Mouse (Mus musculus): Measurements from ENCODE around the gene Krt7. TPM values are rescaled to one million over a fixed set of nuclear protein-coding genes. Genes with fewer than 3 reads are reported as not detected.
A peak's percentile ranks its signal among the peaks of the same experiment; 100 is the strongest.

Krt7 gene
- polyA plus RNA-seq, 1 experiment from 2014 or later = 156 TPM

DNA sequence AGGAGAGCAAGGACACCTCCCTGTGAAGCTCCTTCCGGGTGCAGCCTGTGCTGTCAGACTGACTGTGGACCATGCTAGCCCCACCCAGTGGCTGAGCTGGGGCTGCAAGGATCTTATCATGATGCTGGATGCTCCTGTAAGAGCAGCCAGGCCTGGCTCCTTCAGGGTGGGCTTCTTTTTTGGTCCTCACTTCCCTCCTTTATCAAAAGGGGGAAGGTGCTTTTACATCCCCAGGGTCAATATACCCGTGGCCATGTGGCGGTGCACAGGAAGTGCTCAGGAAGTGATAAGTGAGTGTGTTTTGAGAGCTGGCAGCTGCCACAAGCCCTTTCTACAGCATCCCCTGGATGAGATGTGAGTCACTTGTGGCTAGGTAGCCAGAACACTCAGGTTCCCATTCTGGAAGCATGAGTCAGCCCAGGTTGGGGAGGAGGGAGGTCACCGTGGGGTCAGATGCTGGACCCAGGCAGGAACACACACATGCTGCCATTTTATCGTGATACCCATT lies 22.8 kb upstream of the Krt7 start:
- no peak overlapping the region for H3K27ac ChIP-seq (ENCODE audit: low read length)
- H3K27me3 ChIP-seq (replicated peaks; ENCODE audit: control insufficient read depth, insufficient read depth, low read length) = no peaks in the 10 kb centered on the region
- WGBS = 39% methylated on average over 5 of the region's 5 CpGs
- no peak overlapping the region for H3K4me2 ChIP-seq (ENCODE audit: low read depth, low read length)
- ATAC-seq = peak; percentile 72
- no peaks in the 10 kb centered on the region for H3K36me3 ChIP-seq (ENCODE audit: control insufficient read depth, insufficient read depth, low read length)
- no peaks in the 10 kb centered on the region for H3K9me3 ChIP-seq (ENCODE audit: control insufficient read depth, low read length)
- no peak overlapping the region for H3K9ac ChIP-seq (ENCODE audit: low read depth, low read length)
- H3K4me3 ChIP-seq (ENCODE audit: low read length) = no peak overlapping the region
- H3K4me1 ChIP-seq (ENCODE audit: control insufficient read depth, insufficient read depth, low read length) = peaks cover 5% of the 10 kb centered on the region; the same call in 1 of the 2 replicates

DNA sequence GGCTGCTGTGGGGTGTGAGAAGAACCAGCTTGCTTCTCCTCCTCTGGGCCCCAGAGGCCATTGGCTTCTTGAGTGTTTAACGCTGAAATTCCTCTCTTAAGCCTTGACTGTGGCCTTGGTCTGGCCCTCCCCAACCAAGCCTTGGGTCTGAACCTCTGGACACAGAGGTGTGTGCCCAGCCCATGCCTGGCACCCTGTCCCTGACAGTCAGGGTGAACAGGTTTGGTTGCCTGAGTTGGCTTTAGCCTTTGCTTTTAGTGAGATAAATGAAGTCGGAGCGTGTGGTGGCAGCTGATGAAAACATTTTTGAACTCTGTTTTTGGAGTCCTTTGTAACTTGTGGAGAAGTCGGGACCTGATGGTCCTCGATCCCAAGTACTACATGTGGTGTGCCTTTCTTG lies 20.6 kb upstream of the Krt7 start:
- no peak overlapping the region for H3K4me3 ChIP-seq (ENCODE audit: low read length)
- H3K9me3 ChIP-seq (ENCODE audit: control insufficient read depth, low read length) = no peaks in the 10 kb centered on the region
- 90% methylated on average over 5 of the region's 5 CpGs for WGBS
- H3K36me3 ChIP-seq (ENCODE audit: control insufficient read depth, insufficient read depth, low read length) = no peaks in the 10 kb centered on the region
- H3K9ac ChIP-seq (ENCODE audit: low read depth, low read length) = no peak overlapping the region
- H3K4me2 ChIP-seq (ENCODE audit: low read depth, low read length) = no peak overlapping the region
- no peak overlapping the region for H3K27ac ChIP-seq (ENCODE audit: low read length)
- no peaks in the 10 kb centered on the region for H3K27me3 ChIP-seq (replicated peaks; ENCODE audit: control insufficient read depth, insufficient read depth, low read length)
- peaks cover 5% of the 10 kb centered on the region; the same call in 1 of the 2 replicates for H3K4me1 ChIP-seq (ENCODE audit: control insufficient read depth, insufficient read depth, low read length)
- ATAC-seq = no peak

DNA sequence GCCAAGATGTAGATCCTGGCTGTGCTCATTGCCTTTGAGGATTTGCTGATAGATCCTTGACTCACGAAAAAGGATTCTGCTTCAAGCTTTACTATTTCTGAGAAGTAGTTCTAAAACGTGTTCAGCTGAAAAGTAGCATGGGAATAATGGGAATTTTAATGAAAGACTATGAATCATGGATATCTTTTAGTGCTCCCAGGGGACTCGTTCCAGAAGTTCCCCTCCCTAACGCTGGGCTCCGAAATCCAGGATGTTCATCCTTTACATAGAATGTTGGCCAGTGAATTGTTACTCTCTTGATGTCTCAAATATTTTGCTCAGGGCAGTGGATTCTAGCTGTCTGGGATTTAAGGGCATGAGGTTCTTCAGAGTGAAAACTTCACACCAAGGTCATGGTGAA lies 18.6 kb upstream of the Krt7 start:
- H3K4me2 ChIP-seq (ENCODE audit: low read depth, low read length) = no peak overlapping the region
- no peak for ATAC-seq
- peaks cover 5% of the 10 kb centered on the region; the same call in 1 of the 2 replicates for H3K4me1 ChIP-seq (ENCODE audit: control insufficient read depth, insufficient read depth, low read length)
- H3K9me3 ChIP-seq (ENCODE audit: control insufficient read depth, low read length) = no peaks in the 10 kb centered on the region
- 79% methylated on average over 5 of the region's 5 CpGs for WGBS
- H3K36me3 ChIP-seq (ENCODE audit: control insufficient read depth, insufficient read depth, low read length) = no peaks in the 10 kb centered on the region
- H3K4me3 ChIP-seq (ENCODE audit: low read length) = no peak overlapping the region
- H3K27me3 ChIP-seq (replicated peaks; ENCODE audit: control insufficient read depth, insufficient read depth, low read length) = no peaks in the 10 kb centered on the region
- H3K9ac ChIP-seq (ENCODE audit: low read depth, low read length) = no peak overlapping the region
- no peak overlapping the region for H3K27ac ChIP-seq (ENCODE audit: low read length)

DNA sequence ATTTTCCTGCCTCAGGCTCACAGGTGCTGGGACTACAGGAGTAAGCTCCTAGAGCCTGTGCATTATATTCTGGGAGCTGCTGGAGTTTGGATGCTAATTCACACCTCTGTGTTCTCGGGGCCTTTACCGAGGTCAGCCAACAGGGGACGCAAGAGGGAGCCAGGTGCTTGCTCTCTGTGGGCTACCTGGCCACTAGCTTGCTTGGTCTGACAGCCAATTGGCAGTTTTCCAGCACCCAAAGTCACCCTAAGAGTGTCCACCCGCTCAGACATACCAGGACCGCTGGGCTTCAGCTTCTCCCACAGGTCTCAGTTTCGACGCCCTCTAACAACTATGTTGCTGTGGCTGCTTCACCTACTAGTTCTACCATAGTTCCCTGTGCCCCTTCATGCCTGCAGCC lies 15.9 kb upstream of the Krt7 start:
- 62% methylated on average over 7 of the region's 7 CpGs for WGBS
- no peak for ATAC-seq

DNA sequence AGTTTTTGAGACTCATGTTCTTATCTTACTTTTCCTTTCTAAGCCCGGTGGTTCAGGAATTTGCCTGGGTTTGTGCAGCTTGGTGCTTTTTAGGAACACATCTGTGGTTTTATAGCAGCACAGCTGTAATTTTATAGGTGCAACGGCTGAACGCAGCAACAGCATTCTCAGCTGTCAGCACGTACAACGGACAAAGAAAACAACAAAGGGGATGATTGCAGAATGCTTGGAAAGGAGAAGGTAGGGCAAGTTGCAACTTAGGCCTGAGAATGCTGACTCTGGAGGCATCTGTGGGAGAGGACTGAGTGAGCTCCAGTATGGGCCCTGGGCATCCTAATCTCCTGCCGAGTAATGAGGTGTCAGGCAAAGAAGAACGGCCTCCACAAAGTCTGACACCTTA lies 14.4 kb upstream of the Krt7 start:
- H3K4me3 ChIP-seq (ENCODE audit: low read length) = no peak overlapping the region
- no peaks in the 10 kb centered on the region for H3K9me3 ChIP-seq (ENCODE audit: control insufficient read depth, low read length)
- no peaks in the 10 kb centered on the region for H3K36me3 ChIP-seq (ENCODE audit: control insufficient read depth, insufficient read depth, low read length)
- 65% methylated on average over 7 of the region's 7 CpGs for WGBS
- no peak overlapping the region for H3K27ac ChIP-seq (ENCODE audit: low read length)
- no peaks in the 10 kb centered on the region for H3K4me1 ChIP-seq (ENCODE audit: control insufficient read depth, insufficient read depth, low read length)
- no peak overlapping the region for H3K9ac ChIP-seq (ENCODE audit: low read depth, low read length)
- no peak overlapping the region for H3K4me2 ChIP-seq (ENCODE audit: low read depth, low read length)
- no peaks in the 10 kb centered on the region for H3K27me3 ChIP-seq (replicated peaks; ENCODE audit: control insufficient read depth, insufficient read depth, low read length)
- ATAC-seq = no peak

More for the DNA sequence above, 15.9 kb upstream of the Krt7 start:
- H3K4me1 ChIP-seq (ENCODE audit: control insufficient read depth, insufficient read depth, low read length) = no peaks in the 10 kb centered on the region
- no peaks in the 10 kb centered on the region for H3K9me3 ChIP-seq (ENCODE audit: control insufficient read depth, low read length)
- H3K27me3 ChIP-seq (replicated peaks; ENCODE audit: control insufficient read depth, insufficient read depth, low read length) = no peaks in the 10 kb centered on the region
- no peak overlapping the region for H3K27ac ChIP-seq (ENCODE audit: low read length)
- no peaks in the 10 kb centered on the region for H3K36me3 ChIP-seq (ENCODE audit: control insufficient read depth, insufficient read depth, low read length)
- no peak overlapping the region for H3K4me2 ChIP-seq (ENCODE audit: low read depth, low read length)
- H3K4me3 ChIP-seq (ENCODE audit: low read length) = no peak overlapping the region
- no peak overlapping the region for H3K9ac ChIP-seq (ENCODE audit: low read depth, low read length)

DNA sequence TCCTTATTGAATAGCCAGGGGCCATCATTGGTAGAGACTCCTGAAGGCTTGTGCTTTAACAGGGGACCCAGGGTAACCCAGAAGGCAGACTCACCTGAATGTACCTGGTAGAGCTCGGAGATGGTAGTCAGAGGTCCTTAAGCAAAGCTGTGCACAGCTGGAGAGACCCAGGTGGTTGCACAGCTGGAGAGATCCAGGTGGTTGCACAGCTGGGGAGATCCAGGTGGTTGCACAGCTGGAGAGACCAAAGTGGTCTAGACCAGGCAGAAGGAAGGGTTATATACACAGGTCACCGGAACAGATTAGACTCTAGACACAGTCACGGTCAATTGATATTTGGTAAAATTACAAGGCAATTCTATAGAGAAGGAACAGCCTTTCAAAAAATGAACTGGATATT lies 13.9 kb upstream of the Krt7 start:
- no peak overlapping the region for H3K4me2 ChIP-seq (ENCODE audit: low read depth, low read length)
- H3K27ac ChIP-seq (ENCODE audit: low read length) = no peak overlapping the region
- no peaks in the 10 kb centered on the region for H3K9me3 ChIP-seq (ENCODE audit: control insufficient read depth, low read length)
- 80% methylated on average over 3 of the region's 3 CpGs for WGBS
- H3K9ac ChIP-seq (ENCODE audit: low read depth, low read length) = no peak overlapping the region
- no peaks in the 10 kb centered on the region for H3K36me3 ChIP-seq (ENCODE audit: control insufficient read depth, insufficient read depth, low read length)
- H3K4me1 ChIP-seq (ENCODE audit: control insufficient read depth, insufficient read depth, low read length) = no peaks in the 10 kb centered on the region
- no peak for ATAC-seq
- H3K4me3 ChIP-seq (ENCODE audit: low read length) = no peak overlapping the region
- H3K27me3 ChIP-seq (replicated peaks; ENCODE audit: control insufficient read depth, insufficient read depth, low read length) = no peaks in the 10 kb centered on the region

DNA sequence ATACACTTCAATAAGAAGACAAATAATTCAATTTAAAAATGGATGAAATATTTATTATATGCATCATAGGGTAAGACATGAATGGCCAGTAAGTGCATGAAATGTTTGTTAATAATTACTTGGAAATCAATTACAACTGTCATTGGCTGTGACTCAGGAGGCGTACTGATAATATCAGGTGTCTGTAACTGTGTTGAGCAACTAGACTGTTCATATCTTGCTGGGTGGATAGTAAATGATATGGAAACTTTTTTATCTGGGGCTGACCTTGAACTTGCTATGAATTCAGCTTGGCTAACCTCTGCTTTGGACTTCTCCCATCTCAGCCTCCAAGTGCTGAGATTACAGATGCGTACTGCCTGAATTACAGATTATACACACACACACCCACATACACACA lies 13.2 kb upstream of the Krt7 start:
- 65% methylated on average over 2 of the region's 2 CpGs for WGBS
- H3K9ac ChIP-seq (ENCODE audit: low read depth, low read length) = no peak overlapping the region
- no peak overlapping the region for H3K4me2 ChIP-seq (ENCODE audit: low read depth, low read length)
- no peak overlapping the region for H3K27ac ChIP-seq (ENCODE audit: low read length)
- H3K36me3 ChIP-seq (ENCODE audit: control insufficient read depth, insufficient read depth, low read length) = no peaks in the 10 kb centered on the region
- no peaks in the 10 kb centered on the region for H3K27me3 ChIP-seq (replicated peaks; ENCODE audit: control insufficient read depth, insufficient read depth, low read length)
- H3K4me1 ChIP-seq (ENCODE audit: control insufficient read depth, insufficient read depth, low read length) = no peaks in the 10 kb centered on the region
- H3K9me3 ChIP-seq (ENCODE audit: control insufficient read depth, low read length) = no peaks in the 10 kb centered on the region
- H3K4me3 ChIP-seq (ENCODE audit: low read length) = no peak overlapping the region
- peak; percentile 81 for ATAC-seq

DNA sequence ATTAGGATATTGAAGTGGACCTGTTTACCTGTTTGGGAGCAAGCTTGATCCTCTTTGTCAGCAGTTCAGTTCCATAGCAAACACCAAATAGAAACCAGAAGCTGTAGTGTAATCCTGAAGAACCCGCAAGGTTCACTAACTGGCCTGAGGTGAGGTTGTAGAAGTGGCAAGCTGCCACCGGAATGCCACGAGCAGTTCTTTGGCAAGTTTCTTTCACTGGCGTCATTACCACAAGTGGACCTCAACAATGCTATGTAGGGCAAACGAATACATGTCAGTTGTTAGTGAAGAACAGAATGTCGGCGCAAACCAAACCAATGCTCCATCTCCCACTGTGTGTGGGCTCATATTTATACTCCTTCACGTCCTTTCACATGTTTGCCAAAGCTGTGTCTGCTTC lies 12.6 kb upstream of the Krt7 start:
- Histone ChIP-seq H3K27me3 (replicated peaks; ENCODE audit: control insufficient read depth, insufficient read depth, low read length) (no peaks in the 10 kb centered on the region), H3K4me3 (ENCODE audit: low read length) (no peak overlapping the region), H3K4me2 (ENCODE audit: low read depth, low read length) (no peak overlapping the region), H3K36me3 (ENCODE audit: control insufficient read depth, insufficient read depth, low read length) (no peaks in the 10 kb centered on the region), H3K27ac (ENCODE audit: low read length) (no peak overlapping the region), H3K9me3 (ENCODE audit: control insufficient read depth, low read length) (no peaks in the 10 kb centered on the region), H3K4me1 (ENCODE audit: control insufficient read depth, insufficient read depth, low read length) (no peaks in the 10 kb centered on the region), H3K9ac (ENCODE audit: low read depth, low read length) (no peak overlapping the region)
- no peak for ATAC-seq
- 80% methylated on average over 8 of the region's 8 CpGs for WGBS

DNA sequence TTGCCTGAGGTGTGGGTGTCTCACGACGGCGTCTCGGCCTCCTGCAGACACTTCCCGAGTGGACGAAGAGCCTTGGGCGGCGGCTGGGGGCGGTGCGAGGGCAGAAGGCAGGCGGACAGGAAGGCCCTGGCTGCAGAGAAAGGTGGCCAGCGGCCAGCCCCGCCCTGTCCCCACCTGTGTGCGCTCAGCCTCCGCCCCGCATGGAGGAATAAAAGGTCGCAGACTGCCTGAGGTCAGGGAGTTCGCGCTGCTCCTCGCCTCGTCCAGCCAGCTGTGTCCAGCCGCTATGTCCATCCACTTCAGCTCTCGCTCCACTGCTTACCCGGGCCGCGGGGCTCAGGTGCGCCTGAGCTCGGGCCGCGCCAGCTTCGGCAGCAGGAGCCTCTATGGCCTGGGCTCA lies 1.3 kb downstream of the Krt7 start:
- WGBS = 14% methylated on average over 31 of the region's 31 CpGs
- Histone ChIP-seq H3K4me2 (ENCODE audit: low read depth, low read length) (peak overlapping the region; percentile 60), H3K9me3 (ENCODE audit: control insufficient read depth, low read length) (no peaks in the 10 kb centered on the region), H3K9ac (ENCODE audit: low read depth, low read length) (peak overlapping the region; percentile 72), H3K27me3 (replicated peaks; ENCODE audit: control insufficient read depth, insufficient read depth, low read length) (no peaks in the 10 kb centered on the region), H3K36me3 (ENCODE audit: control insufficient read depth, insufficient read depth, low read length) (no peaks in the 10 kb centered on the region), H3K4me3 (ENCODE audit: low read length) (peak overlapping the region; percentile 54), H3K27ac (ENCODE audit: low read length) (peak overlapping the region; percentile 89), H3K4me1 (ENCODE audit: control insufficient read depth, insufficient read depth, low read length) (peaks cover 25% of the 10 kb centered on the region)
- ATAC-seq = peak; percentile 80

DNA sequence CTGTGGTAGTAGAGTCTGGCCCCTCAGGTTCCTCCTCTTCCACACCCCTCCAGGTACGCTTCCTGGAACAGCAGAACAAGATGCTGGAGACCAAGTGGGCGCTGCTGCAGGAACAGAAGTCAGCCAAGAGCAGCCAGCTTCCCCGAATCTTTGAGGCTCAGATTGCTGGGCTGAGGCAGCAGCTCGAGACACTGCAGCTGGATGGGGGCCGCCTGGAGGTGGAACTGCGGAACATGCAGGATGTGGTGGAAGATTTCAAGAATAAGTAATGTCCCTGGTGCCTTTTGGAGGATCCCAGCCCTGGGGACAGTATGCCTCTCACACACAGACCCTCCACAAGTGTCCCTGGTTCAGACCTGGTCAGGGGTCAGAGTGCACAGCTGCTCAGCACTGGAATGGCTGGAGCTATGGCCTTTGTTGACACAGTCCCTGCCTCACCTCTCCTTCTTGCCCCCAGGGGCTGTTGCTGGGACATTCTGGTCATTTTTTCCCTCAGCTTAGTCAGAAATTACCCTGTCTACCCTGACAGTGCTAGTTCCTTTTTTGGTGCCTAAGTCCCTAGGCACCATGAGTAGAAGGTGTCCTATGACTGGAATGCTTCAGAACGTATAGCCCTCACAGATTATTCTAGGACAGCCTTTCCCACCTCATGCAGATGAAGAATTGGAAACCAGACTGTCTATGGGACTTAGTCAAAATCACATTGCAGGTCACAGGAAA lies 3.2 kb downstream of the Krt7 start:
- no peaks in the 10 kb centered on the region for H3K36me3 ChIP-seq (ENCODE audit: control insufficient read depth, insufficient read depth, low read length)
- no peak for ATAC-seq
- H3K4me2 ChIP-seq (ENCODE audit: low read depth, low read length) = peak overlapping the region; percentile 60
- peaks cover 25% of the 10 kb centered on the region for H3K4me1 ChIP-seq (ENCODE audit: control insufficient read depth, insufficient read depth, low read length)
- 48% methylated on average over 7 of the region's 7 CpGs for WGBS
- H3K27ac ChIP-seq (ENCODE audit: low read length) = no peak overlapping the region
- H3K9ac ChIP-seq (ENCODE audit: low read depth, low read length) = no peak overlapping the region
- peak overlapping the region; percentile 54 for H3K4me3 ChIP-seq (ENCODE audit: low read length)
- H3K27me3 ChIP-seq (replicated peaks; ENCODE audit: control insufficient read depth, insufficient read depth, low read length) = no peaks in the 10 kb centered on the region
- H3K9me3 ChIP-seq (ENCODE audit: control insufficient read depth, low read length) = no peaks in the 10 kb centered on the region

All from intestine, embryonic 16.5 days (tissue).